Mouse (Mus musculus): ENCODE measurements around the gene Cdk8. TPM values are rescaled to one million over a fixed set of nuclear protein-coding genes. Genes with fewer than 3 reads are reported as not detected.

The Cdk8 gene
- total and polyA plus RNA-seq, 3 experiments, result 139 to 745 (median 154) TPM

DNA sequence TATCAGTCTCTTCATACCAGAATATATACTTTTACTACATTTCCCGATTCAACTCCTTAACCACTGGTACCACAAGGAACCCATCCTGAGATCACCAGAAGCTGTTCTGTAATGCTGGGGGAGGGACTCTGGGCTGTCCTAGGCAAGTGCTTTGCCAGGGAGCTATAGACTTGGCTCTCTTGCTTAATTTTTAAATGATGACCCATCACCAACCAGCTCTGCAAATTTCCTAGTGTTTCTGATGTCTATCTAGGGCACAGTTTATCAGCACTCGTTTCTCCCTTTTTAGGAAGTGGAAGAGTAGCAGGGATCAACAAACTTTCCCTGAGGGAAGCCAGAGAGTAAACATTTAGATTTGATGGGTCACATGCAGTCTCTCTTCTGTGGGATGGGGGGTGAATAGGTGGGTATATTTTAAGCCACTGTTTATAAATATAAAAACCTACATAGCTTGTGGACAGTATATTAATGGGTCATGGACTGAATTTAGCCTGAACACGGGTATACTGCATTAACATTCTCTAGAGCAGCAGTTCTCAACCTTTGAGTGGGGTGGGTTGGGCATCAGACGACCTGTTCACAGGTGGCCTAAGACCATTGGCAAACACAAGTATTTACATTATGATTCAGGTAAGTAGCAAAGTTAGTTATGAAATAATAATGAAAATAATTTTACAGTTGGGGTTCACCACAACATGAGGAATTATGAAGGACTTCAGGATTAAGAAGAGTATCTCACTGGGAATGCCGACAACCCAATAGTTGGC is 20.8 kb downstream of the Cdk8 start:
- H3K27me3 ChIP-seq (ENCODE audit: control insufficient read depth in 1 of 2, insufficient read depth in 2 of 2, low read length in 2 of 2), result no peaks in the 10 kb centered on the region
- H3K9me3 ChIP-seq (replicated peaks; ENCODE audit: insufficient read depth, low read length), result no peaks in the 10 kb centered on the region
- no peak for DNase-seq (ENCODE audit: low read depth, low spot score)
- peaks cover 17 to 20% of the 10 kb centered on the region in 2 experiments for H3K4me1 ChIP-seq (ENCODE audit: control insufficient read depth in 1 of 2, insufficient read depth in 2 of 2, low read length in 2 of 2)
- no peak overlapping the region for H3K27ac ChIP-seq (ENCODE audit: control insufficient read depth, low read depth, low read length)
- no peak overlapping the region for H3K4me3 ChIP-seq (ENCODE audit: control insufficient read depth in 1 of 2, insufficient read depth in 1 of 2, low read depth in 2 of 2, low read length in 2 of 2)
- H3K9ac ChIP-seq (ENCODE audit: control insufficient read depth, low read depth, low read length, poor library complexity, severe bottlenecking), result no peak overlapping the region
- TF ChIP-seq SIN3A (IDR thresholded peaks at IDR 0.05; ENCODE audit: low read length) (no peak), POLR2A (IDR thresholded peaks at IDR 0.05; ENCODE audit: control insufficient read depth in 1 of 2, insufficient read depth in 1 of 2, low read depth in 1 of 2, low read length in 2 of 2, poor library complexity in 1 of 2) (no peak), JUND (IDR thresholded peaks at IDR 0.05; ENCODE audit: low read depth, low read length) (no peak)
- peaks cover 24 to 31% of the 10 kb centered on the region in 2 experiments for H3K36me3 ChIP-seq (ENCODE audit: control insufficient read depth in 1 of 2, insufficient read depth in 2 of 2, low read length in 2 of 2)
- H3K79me2 ChIP-seq (ENCODE audit: control insufficient read depth, insufficient read depth, low read length, poor library complexity), result peaks cover 64% of the 10 kb centered on the region

DNA sequence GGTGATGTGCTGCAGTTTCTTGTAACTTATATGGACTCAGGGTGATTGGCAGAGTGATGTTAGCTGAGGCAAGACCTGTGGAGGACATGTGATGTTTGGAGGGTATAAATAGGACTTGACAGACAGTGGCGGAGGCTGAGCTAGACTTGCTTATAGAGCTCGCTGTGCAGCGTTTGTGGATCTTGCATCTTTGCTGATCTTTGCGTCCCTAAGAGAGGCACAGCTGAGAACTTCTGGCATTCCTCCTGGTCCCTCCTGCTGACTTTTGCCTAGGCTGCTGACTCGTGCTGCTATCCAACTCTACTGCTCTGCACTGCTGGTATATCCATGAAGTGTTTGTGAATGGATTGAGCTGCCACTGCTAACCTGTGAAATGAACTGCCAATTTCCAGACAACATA is 22.6 kb downstream of the Cdk8 start:
- DNase-seq (ENCODE audit: low read depth, low spot score), result no peak
- Histone ChIP-seq H3K9ac (ENCODE audit: control insufficient read depth, low read depth, low read length, poor library complexity, severe bottlenecking) (no peak overlapping the region), H3K4me1 (ENCODE audit: control insufficient read depth in 1 of 2, insufficient read depth in 2 of 2, low read length in 2 of 2) (peaks cover 15 to 20% of the 10 kb centered on the region in 2 experiments), H3K27ac (ENCODE audit: control insufficient read depth, low read depth, low read length) (no peak overlapping the region), H3K9me3 (replicated peaks; ENCODE audit: insufficient read depth, low read length) (no peaks in the 10 kb centered on the region), H3K79me2 (ENCODE audit: control insufficient read depth, insufficient read depth, low read length, poor library complexity) (peaks cover 54% of the 10 kb centered on the region), H3K27me3 (ENCODE audit: control insufficient read depth in 1 of 2, insufficient read depth in 2 of 2, low read length in 2 of 2) (no peaks in the 10 kb centered on the region), H3K36me3 (ENCODE audit: control insufficient read depth in 1 of 2, insufficient read depth in 2 of 2, low read length in 2 of 2) (peaks cover 21 to 25% of the 10 kb centered on the region in 2 experiments), H3K4me3 (ENCODE audit: control insufficient read depth in 1 of 2, insufficient read depth in 1 of 2, low read depth in 2 of 2, low read length in 2 of 2) (no peak overlapping the region)
- TF ChIP-seq MYB (IDR thresholded peaks at IDR 0.05; ENCODE audit: low read depth, low read length) (no peak), GABPA (IDR thresholded peaks at IDR 0.05; ENCODE audit: low read depth, low read length) (no peak), MAZ (IDR thresholded peaks at IDR 0.05; ENCODE audit: low read depth, low read length) (no peak), MXI1 (IDR thresholded peaks at IDR 0.05; ENCODE audit: low read depth, low read length) (no peak)

DNA sequence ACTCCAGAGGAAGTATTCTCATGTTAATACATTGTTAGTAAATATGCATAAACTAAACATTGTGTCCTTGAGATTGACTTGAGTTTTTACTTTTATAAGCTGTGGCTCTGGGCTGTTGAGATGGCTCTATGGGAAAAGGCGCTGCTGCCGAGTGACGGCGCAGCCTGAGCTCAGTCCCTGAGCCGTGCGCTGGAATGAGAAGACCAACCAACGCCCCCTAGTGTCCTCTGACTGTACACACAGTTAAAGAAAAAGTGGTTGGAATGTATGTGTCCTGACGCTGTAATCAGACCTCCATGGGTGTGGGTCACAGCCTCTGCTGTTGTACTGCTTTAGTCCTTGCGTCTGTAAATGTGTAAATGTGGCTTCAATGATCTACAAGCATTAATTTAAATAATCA is 29.0 kb downstream of the Cdk8 start:
- Histone ChIP-seq H3K36me3 (ENCODE audit: control insufficient read depth in 1 of 2, insufficient read depth in 2 of 2, low read length in 2 of 2) (peaks cover 0 to 7% of the 10 kb centered on the region in 2 experiments; a peak in 2 of 4 replicates), H3K4me1 (ENCODE audit: control insufficient read depth in 1 of 2, insufficient read depth in 2 of 2, low read length in 2 of 2) (no peaks in the 10 kb centered on the region), H3K27ac (ENCODE audit: control insufficient read depth, low read depth, low read length) (no peak overlapping the region), H3K9ac (ENCODE audit: control insufficient read depth, low read depth, low read length, poor library complexity, severe bottlenecking) (no peak overlapping the region), H3K27me3 (ENCODE audit: control insufficient read depth in 1 of 2, insufficient read depth in 2 of 2, low read length in 2 of 2) (no peaks in the 10 kb centered on the region), H3K4me3 (ENCODE audit: control insufficient read depth in 1 of 2, insufficient read depth in 1 of 2, low read depth in 2 of 2, low read length in 2 of 2) (no peak overlapping the region), H3K79me2 (ENCODE audit: control insufficient read depth, insufficient read depth, low read length, poor library complexity) (peaks cover 18% of the 10 kb centered on the region; the same call in 1 of the 2 replicates), H3K9me3 (replicated peaks; ENCODE audit: insufficient read depth, low read length) (no peaks in the 10 kb centered on the region)
- peak; percentile 55 for DNase-seq (ENCODE audit: low read depth, low spot score)
- peak; percentile 34; the same call in 1 of the 2 replicates for TF ChIP-seq SMC3 (IDR thresholded peaks at IDR 0.05; ENCODE audit: low read depth, low read length)
- no peak for TF ChIP-seq JUND (IDR thresholded peaks at IDR 0.05; ENCODE audit: low read depth, low read length)
- peak; percentile 44 to 64 (median 57) for TF ChIP-seq CTCF (IDR thresholded peaks at IDR 0.05 in 2 of 3, conservative IDR thresholded peaks at IDR 0.05 in 1 of 3; ENCODE audit: control insufficient read depth in 1 of 3, insufficient read depth in 1 of 3, low read depth in 2 of 3, low read length in 3 of 3, poor library complexity in 1 of 3, severe bottlenecking in 1 of 3)

All from MEL (cell line).